Mouse (Mus musculus): ENCODE results near the gene Nup93.

Nup93 gene

GRCm38 (mm10) chr8:94214252-94215173 is at the start of gene Nup93:
Nup93 (plus strand) TSS chr8:94214564.
- peak; percentile 100 for DNase-seq (ENCODE audit: low read depth, low spot score)

- peak; percentile 62 for DNase-seq (ENCODE audit: low read depth, low spot score)
These were observed 48.6 kb upstream of the Nup93 start for GRCm38 (mm10) chr8:94165772-94166171.

- DNase-seq (ENCODE audit: low read depth, low spot score) = peak; percentile 89
These were observed 47.1 kb upstream of the Nup93 start for GRCm38 (mm10) chr8:94167244-94167643.

- no peak for DNase-seq (ENCODE audit: low read depth, low spot score)
These were observed 44.8 kb upstream of the Nup93 start for GRCm38 (mm10) chr8:94169547-94169946.

GRCm38 (mm10) chr8:94171321-94171755 is 43.0 kb upstream of the Nup93 start:
- peak; percentile 52 for DNase-seq (ENCODE audit: low read depth, low spot score)

GRCm38 (mm10) chr8:94172075-94172808 is 42.1 kb upstream of the Nup93 start, which contains the start of gene Mt2:
Mt2 (plus strand) TSS chr8:94172664.
- DNase-seq (ENCODE audit: low read depth, low spot score) = peak; percentile 94

- DNase-seq (ENCODE audit: low read depth, low spot score) = peak; percentile 66
These were observed 41.3 kb upstream of the Nup93 start for GRCm38 (mm10) chr8:94172809-94173732.

GRCm38 (mm10) chr8:94173848-94174403 is 40.4 kb upstream of the Nup93 start:
- DNase-seq (ENCODE audit: low read depth, low spot score) = no peak

GRCm38 (mm10) chr8:94174619-94175213 is 39.6 kb upstream of the Nup93 start:
- peak; percentile 77 for DNase-seq (ENCODE audit: low read depth, low spot score)

GRCm38 (mm10) chr8:94177716-94178390 is 36.5 kb upstream of the Nup93 start:
- no peak for DNase-seq (ENCODE audit: low read depth, low spot score)

GRCm38 (mm10) chr8:94178857-94179712 is 35.3 kb upstream of the Nup93 start, which contains the start of gene Mt1:
Mt1 (plus strand) TSS chr8:94179082.
- peak; percentile 91 for DNase-seq (ENCODE audit: low read depth, low spot score)

GRCm38 (mm10) chr8:94179713-94180560 is 34.4 kb upstream of the Nup93 start:
- no peak for DNase-seq (ENCODE audit: low read depth, low spot score)

GRCm38 (mm10) chr8:94180561-94180908 is 33.8 kb upstream of the Nup93 start:
- DNase-seq (ENCODE audit: low read depth, low spot score) = no peak

- DNase-seq (ENCODE audit: low read depth, low spot score) = no peak
These were observed 32.1 kb upstream of the Nup93 start for GRCm38 (mm10) chr8:94182055-94182929.

GRCm38 (mm10) chr8:94183117-94183516 is 31.2 kb upstream of the Nup93 start:
- DNase-seq (ENCODE audit: low read depth, low spot score) = peak; percentile 74

GRCm38 (mm10) chr8:94184357-94184843 is 30.0 kb upstream of the Nup93 start:
- peak; percentile 56 for DNase-seq (ENCODE audit: low read depth, low spot score)

- peak; percentile 74 for DNase-seq (ENCODE audit: low read depth, low spot score)
These were observed 28.6 kb upstream of the Nup93 start for GRCm38 (mm10) chr8:94185791-94186190.
